Mouse (Mus musculus) A20 (cell line): Measurements from ENCODE around the gene Auts2.

Experiments used
- DNase-seq: peaks from one replicate; pipeline ENCODE4 v3.0.0-alpha.2; 2011; ENCODE audit warnings: low read depth, low spot score

Gene Auts2

DNA sequence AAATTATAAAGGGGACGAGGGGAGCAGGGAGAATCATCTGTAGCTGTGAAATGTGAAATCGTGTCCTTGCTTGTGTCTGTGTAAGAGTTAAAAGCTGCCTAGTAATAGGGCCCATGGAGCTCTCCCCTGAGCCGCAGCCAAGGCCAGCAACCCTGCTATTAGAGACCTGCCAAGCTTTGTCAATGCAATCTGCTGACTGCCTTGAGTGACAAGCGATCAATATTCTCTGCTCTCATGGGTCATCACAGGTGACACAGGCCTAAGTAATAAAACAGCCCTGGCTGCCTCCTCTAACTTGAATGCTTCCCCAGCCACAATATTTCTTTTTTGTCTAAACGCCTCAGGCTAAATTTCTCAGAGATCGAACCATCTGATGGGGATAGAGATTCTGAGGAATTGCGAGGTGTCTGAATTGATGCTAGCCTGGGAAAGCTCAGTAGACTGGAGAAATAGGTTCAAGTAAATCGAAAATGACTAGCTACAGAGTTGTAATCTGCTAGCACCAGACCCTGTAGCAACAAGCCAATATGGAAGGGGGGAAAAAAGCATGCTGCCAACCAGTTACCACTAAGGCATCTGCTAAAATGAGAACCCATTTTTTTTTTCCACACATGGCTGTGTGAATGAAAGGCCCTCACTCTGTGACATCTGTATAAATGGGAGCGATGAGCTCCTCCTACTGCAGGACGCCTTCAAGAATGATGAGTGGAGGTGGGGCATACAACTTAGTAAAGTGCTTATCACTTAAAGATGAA, 453.5 kb downstream of the Auts2 start:
- no peak for DNase-seq

DNA sequence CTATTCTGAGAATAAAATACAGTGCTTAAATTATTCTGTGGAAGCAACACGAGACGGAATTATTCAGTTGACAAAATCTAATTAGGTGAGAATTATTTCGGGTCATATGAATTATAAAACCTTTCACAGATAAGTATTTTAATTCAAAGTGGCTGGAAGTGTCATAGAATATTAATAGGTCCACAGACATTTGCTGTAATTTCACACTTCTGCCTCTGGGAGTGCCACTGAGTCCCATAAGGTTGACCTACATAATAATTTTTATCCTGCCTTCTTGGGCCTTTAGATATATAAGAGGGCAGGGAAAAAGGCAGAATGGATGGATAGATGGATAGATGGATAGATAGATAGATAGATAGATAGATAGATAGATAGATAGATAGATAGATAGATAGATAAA, 454.6 kb downstream of the Auts2 start:
- no peak for DNase-seq

DNA sequence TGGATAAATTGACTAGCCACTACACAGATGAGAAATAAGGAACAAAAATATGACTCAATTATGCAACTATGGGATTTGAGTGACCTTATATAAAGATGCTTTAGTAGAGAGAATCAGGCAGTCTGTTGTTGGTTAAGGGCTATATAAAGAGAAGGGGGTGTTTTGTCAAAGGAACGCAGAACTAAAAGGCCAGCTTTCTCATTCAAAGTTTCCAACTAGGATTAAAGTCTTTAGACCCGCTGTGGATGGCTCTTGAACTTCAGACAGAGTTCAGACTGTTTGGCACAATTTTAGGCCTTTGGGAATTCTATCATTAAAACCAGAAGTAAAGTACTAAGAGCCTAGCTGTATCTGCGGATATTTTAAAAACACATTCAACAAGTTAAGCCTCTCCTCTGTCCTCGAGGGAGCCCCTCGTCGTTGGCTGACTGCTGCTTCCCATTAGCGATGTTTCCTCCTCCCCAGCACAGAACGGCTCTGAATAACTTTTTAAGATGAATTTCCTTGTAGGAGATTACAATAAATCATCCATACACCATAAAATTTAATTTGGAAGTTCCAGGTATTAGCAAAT, 459.3 kb downstream of the Auts2 start:
- no peak for DNase-seq

DNA sequence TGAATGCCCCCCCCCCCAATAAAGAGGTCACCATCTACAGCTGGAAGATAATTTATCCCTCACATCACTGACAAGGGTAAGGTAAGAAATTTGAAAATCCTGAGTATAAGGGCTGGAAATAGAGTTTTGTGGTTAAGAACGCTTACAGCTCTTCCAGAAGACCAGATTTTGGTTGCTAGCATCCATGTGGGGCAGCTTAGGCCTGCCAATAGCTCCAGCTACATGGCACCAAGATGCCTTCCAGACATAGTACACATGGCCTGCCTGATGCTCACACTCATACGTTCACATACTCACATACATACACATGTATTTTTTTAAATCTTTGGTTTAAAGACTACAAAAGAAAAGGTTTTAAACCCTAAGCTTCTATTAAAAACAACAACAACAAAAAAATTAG, 467.2 kb downstream of the Auts2 start:
- DNase-seq: no peak

DNA sequence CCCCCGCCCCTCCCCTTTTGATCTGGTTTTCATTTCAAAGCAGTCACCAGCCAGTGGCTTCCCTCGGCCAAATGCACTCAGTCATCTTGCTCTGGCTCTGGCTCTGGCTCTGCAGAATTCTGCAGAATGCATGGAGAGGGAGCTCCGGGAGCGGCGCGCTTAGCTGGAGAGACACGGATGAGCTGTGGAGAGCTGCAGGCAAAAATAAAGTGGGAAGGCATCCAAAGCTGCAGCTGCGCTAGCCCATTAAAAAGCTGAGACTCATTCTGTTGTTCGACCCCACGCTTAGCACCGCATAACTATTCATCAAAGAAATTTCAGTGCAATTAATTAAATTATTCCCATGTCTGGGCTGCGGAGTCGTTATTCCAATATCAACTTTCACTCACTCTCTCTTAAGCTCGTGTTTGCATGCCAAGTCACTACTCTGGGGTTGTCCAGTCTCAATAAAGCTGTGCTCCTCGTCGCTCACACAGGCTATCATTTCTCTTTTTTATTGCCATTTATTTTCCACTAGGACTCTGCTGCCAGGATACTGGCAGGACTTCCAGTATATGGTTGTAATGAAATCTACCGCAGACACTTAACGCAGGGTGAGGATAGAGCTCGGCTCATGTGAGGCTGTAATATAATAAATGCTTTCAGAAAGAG, 468.3 kb downstream of the Auts2 start:
- DNase-seq: no peak

DNA sequence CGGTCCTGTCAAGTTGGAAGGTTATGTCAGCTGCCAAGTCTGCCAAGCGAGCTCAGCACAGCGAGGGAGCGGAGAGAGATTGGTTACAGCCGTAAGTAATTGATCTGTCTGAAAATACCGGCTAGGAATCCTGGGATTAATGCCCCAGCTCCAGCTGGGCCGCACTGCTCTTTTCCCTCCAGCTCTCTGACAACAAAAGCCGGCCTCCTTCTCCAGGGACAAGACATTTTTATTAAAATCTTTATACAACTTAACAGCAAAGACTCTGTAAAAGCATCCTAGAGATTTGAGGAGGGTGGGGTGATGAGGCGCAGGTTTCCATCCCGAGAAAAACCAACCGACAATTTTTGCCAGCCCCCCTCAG, 468.8 kb downstream of the Auts2 start:
- no peak for DNase-seq

DNA sequence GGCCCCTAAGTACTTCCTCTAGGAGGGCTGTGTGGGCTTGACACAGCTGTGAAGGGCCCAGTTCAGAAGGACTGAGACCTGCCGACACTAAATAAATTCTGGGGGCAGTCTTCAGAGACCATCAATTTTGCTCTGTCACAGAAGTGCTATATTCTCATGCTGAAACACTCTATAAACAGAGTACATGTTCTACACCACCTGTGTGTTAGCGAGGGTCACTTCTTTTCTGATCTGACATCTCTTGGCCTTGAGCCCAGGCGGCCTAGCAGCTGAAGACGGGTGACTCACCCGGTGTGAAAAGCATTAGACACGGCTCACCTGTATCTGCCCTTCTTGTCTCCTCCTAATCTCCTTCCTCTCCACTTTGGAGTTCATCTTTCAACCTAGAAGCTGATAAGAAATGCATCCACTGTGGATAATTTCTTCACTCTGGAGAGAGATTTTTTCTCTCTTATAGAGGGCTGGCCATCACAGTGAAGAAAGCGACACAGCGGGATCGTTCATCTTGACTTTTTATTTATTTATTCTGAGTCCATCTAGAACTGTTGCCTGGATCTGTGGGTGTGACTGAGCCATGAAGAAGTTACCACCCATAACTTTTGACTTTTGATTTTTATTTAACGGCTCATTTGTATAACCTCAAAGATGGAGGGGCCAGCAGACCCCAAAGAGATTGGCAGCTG, 469.3 kb downstream of the Auts2 start:
- DNase-seq: no peak

DNA sequence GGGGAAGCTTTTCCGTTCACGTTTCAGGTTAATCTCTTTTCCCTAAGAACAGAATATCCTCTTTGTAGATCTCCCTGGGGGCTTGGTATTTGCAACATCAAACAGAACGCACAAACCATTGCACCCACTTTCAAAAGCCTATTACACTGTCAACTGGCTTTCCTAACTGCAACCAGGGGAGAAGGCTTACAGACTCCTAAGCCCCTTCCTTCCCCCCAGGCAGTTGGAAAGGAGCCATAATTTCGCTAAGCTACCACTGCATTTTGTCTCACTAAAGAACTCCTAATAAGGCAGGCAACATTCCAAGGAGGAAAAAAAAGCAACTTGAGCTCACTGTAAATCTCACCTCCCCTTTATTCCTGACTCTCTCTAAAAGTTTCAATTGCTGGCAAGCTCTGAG, 470.8 kb downstream of the Auts2 start:
- no peak for DNase-seq

DNA sequence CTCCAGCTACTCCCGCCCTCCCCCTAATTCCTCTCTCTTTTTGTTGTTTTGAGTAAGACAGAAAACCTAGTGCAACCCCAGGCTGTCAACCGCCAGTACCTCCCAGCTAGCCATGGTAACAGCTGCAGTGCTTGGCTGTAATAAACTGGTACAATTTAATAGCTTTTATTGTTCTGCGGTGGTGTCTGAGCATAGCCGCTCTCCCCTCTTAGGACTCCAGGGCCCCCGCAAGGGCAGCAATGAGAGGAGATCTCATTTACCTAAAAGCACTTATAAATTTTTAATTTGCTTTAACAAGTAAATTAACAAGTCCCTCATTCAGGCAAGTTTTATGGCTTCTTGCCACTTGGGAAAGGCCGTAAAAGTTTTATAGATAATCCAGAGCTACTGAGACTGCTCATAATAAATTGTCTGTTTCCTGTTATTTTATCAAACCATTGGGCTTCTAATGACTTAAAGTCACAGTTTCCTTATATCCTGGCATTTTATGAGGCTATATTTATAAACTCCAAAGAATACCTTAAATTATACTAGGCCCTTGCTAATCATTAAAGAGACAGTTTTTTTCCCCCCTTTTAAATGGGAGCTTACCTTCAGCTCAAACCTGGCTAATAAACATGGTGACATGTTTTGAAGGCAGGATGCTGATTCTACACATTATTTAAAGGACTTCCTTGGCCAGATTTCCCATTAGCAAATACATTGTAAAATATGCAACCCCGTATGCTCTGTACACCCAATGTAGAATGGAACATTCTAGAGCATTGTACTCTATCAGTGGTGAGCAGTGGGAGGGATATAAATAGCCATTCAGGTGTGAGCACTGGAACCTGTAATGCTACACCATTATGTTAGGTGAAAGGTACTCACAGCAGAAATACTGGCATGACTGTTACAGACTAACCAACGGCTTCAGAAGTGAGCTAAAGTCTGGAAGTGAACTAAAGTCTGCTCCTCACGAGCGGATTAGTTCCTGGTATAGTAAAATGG, 475.1 kb downstream of the Auts2 start:
- no peak for DNase-seq

DNA sequence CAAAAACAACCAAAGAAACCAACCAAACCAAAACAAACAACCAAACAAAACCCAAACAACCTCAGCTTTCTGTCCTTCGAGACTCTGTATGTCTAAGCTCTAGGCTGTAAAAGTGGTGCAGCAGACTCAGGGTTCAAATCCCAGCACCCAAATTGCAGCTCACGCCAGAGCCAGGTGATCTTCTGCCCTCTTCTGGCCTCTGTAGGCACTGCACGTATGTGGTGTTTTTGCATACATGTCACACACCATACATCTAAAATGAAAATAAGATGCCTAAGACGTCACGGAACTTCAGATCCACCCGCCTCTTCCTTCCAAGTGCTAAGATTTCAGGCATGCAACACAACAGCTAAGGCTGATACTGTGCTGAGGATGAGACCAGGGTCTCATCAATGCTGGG, 483.0 kb downstream of the Auts2 start:
- DNase-seq: no peak

DNA sequence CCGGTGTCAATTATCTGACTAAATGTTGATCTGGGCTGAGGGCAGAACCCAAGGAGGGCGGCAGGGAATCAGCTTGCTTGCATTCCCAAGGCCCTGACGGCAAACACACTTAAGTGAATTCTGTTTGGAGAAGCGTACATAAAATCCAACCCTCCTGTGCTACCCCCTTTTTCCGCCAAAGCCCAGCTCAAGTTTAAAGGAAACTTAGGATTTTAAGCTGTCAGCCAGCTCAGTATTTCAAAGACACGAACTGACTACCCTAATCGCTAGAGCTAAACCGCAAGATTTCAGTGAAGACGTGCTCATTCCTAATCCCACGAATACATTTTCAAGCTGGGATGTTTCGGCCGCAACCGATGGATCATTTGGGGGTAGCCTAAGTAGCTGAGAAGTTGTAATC, 490.5 kb downstream of the Auts2 start:
- no peak for DNase-seq

DNA sequence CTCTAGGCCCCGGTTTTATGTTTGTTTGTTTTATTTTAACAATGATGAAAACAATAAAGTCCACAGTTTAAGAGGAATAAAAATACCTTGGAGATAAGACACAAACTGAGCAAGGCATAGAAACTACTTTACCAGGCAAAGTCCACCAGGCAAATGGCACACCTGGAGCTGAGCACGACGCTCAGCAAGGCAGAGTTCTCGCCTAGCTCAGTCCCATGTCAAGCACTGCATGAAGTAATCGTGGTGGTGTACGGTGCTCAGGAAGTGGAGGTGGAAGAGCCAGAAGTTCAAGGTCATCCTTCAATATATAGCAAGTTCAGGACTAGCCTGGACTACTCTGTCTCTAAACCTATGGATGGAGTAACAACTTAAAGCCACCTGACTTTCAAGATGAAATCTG, 503.6 kb downstream of the Auts2 start:
- no peak for DNase-seq

DNA sequence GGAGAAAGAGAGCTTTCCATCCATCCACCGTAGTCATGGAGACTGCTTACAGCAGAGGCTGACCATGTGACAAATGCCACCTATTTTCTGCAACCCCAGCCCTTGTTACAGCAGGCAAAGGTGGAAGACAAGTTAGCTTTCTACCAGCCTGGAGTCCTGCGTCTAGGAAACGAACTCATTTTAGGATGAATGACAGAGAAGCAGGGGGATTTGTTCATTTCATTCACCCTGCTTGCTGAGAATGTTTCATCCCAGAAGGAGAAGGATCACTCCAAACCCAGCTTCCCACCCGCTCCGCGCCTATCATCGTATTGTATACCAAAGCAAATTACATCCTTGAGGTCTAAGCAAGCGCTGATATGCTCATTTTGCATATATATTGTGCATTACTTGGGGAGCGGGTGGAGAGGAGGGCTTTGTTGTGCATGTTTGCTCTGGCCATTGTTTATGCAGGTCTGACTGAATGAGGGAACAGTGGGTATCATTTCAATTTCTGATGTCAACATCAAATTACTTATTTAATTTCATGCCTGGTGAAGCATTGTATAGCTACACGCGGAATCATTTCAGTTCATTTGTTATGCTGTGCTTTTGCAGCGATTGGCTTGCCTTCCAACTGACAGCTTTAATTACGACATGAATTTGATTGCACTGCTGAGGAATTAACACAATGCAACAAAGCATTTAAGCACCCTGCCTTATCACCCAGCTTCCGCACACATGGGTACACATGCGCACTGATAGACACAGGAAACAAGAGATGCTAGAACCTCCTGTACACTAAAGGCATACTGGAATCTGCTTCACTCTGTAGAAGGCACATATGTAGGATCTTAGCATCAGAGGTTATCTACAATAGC, 509.4 kb downstream of the Auts2 start:
- DNase-seq: no peak

DNA sequence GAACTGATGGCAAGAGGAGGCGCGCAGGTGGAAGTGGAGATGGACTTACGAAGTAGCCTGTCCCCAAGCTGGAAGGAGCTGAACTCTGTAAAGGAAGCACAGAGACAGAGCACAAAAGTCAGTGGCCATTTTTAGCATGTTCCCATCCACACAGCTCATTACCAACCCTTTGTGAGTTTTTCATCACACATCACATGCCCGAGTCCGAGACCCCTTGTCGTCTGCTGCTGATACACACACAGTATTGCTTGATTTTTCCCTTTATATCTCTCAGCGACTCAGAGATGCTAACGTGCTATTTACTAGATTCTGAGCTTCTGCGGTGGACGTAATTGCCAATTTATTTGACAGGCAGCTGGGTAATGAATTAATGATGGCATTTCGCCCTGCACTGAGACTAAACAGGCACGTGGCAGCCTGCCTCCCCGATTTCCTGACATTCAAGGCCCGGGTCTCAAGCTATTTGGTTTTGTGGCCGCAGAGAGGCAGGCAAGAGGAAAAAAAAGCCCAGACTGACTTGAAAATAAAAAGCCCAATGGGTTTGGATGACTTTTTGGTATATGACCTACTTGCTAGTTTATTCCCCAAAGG, 512.1 kb downstream of the Auts2 start:
- DNase-seq: no peak

DNA sequence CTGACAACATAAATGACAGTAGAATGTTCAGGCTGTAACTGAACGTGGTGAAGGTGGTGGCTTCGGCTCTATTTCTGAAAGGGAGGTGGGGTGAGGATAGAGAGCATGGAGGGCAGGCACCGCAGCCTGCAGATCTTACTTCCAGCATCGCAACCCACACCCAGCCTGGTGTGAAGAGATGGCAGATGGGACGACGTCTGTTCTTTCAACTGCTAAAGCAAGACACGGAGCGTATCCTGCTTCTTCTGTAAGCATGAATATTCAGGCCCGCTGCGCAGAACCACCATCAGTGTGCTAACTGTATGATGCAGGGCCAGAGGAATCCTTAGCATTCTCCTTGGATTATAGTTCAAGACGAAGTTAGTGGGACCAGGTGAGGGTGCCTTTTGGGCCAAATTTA, 513.5 kb downstream of the Auts2 start:
- DNase-seq: no peak

DNA sequence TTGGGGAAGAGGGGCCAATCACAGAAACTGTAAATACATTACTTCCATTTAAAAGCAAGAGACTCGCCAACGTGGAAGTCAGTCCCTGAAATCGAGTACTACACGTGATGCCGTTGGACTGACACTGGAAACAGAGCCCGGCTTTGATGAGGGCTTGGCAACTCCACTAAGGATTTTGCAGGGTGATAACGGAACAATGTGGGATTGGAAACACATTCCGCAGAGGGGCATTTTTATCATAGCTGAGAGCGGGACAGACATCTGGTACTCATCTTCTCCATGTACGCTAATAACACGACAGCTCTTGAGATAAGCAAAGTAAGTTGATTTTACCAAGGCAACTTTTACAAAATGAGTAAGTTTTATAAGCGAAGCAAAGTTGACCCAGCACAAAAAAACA, 514.1 kb downstream of the Auts2 start:
- DNase-seq: no peak

DNA sequence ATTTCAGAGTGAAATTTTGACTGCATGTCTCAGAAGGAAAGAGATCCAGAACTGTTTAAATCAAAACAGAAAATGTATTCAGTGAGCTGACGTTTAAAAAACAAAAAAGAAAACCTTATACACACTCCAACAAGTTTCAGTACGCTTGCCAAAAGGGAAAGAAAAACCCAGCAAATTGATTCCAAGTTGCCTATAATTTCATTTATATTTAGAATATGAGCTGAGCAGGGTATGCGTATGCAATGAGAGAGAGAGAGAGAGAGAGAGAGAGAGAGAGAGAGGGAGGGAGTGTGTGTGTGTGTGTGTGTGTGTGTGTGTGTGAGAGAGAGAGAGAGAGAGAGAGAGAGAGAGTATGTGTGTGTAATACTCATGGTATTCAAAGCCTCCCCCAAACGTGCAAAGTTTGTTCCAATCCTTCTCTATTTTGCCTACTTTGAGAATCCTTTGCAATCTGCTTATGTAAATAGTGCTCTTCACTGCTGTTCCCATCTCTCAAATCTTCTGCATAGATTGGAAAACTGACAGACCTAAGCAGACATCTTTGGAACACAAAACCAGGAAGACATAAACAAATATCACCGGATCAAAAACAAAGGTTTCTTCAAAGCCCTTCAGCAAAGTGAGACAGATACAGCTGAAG, 515.2 kb downstream of the Auts2 start:
- DNase-seq: no peak

DNA sequence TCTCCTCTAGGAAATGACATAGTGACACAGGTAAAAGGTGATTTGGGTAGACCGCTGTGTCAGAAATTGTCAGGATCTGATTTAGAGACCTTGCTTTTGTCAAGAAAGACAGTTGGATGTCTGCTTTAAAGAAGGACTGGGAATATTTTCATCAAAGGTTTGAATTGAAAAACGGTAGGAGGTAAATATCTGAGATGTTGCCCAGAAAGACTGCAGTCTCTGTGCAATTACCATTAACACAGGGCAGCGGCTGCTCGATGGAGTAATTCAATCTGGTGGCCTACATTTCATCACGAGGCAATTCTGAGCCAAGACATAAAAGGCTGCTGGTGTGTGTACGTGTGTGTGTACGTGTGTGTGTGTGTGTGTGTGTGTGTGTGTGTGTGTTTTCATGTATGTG, 529.8 kb downstream of the Auts2 start:
- no peak for DNase-seq

DNA sequence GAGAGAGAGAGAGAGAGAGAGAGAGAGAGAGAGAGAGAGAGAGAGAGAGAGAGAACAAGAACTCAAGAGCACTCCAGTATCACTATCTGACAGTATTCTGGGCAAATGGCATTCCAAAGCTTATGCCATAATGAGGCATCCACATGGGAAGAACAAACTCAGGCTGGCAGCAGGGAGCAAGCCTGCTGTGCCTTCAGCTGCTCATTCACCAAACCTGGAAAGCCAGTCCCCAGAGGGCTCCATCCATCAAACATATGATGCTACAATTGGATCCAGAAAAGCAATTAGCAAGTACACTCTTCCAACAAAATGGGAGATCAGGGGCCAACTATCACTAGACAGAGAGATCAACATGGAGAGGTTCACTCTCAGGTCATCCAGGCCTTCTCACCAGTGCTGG, 531.3 kb downstream of the Auts2 start:
- DNase-seq: no peak
